ENCODE assay signal across 9 mouse cellular contexts in the genomic region with DNA sequence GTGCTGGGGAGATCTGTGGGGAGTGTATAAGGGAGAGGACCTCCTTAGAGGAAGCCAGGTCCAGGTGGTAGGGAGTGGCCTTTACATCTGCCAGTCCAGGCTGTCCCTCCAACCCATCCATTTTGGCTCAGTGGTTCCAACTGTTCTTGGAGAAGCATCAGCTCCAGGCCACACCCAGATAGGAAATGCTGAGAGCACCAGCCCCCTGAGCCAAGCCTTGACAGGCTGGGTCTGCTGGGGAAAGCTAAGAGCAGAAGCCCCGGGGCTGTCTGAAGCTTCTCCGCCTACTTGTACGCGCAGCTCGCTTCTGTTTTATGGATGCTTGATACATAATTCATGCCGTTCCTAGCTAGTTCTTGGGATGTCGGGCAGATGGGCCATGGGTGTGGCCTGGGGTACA. TPM values are rescaled to one million over a fixed set of nuclear protein-coding genes. Genes with fewer than 3 reads are reported as not detected.
DNase-seq lines count a peak whose midpoint lies in the region; ATAC-seq lines count a peak whose summit lies in the region.
"Had no signal": no experiment of that assay in that cellular context is flagged by ENCODE, and none has a peak within 500 bp of the region (broad histone marks: within the 10 kb centered on the region; RNA-seq: fewer than 3 reads in every experiment).

No protein-coding gene starts in this region.

- no peaks in the 10 kb centered on the region for H3K9me3 ChIP-seq in embryonic facial prominence, embryonic 15.5 days (replicated peaks)

- peaks cover 67% of the 10 kb centered on the region for H3K4me1 ChIP-seq in embryonic facial prominence, embryonic 15.5 days

- H3K27me3 ChIP-seq in embryonic facial prominence, embryonic 15.5 days: no peaks in the 10 kb centered on the region

- H3K4me2 ChIP-seq in embryonic facial prominence, embryonic 15.5 days (replicated peaks): no peak overlapping the region

- DNase-seq in heart, postnatal 10 days: peak; percentile 38 to 41
- DNase-seq in heart, adult 8-10 months (ENCODE audit: low spot score): no peak
- peak; percentile 90 for DNase-seq in brain, adult 2 months (ENCODE audit: low read depth, low spot score)
- DNase-seq in left cerebral cortex, postnatal 4 days: peak; percentile 56
- DNase-seq in spleen, adult 12 weeks (ENCODE audit: low spot score): no peak
- DNase-seq in natural killer cell, adult 2 months (ENCODE audit: low spot score in 2 of 2): no peak
- DNase-seq: adrenal gland, postnatal 36 days had no signal

- no peak overlapping the region for H3K4me3 ChIP-seq in embryonic facial prominence, embryonic 15.5 days (replicated peaks)

- no peak overlapping the region for H3K9ac ChIP-seq in embryonic facial prominence, embryonic 15.5 days

- peak overlapping the region; percentile 58 for H3K27ac ChIP-seq in embryonic facial prominence, embryonic 15.5 days (replicated peaks)

- intact Hi-C loops in heart, postnatal 10 days (cut with DNase I): loop anchor here (5.0 kb wide), 1 partner anchor 47 kb away; no protein-coding TSS in a partner anchor
- intact Hi-C loops in left cerebral cortex, postnatal 4 days (cut with DNase I): no loop called here

- ATAC-seq in embryonic facial prominence, embryonic 15.5 days (ENCODE audit: insufficient number of reproducible peaks, low FRiP score, low TSS enrichment, low read depth): no peak

- no peaks in the 10 kb centered on the region for H3K36me3 ChIP-seq in embryonic facial prominence, embryonic 15.5 days
- H3K36me3 ChIP-seq: G1E had no signal

- 44% methylated on average over 7 of the region's 7 CpGs for WGBS in embryonic facial prominence, embryonic 15.5 days

RNA-seq across cellular contexts. Expression of a gene that starts 39.9 kb away (rescaled TPM):
- 10 to 100 TPM; 11.1 to 11.7 TPM for total RNA-seq in heart, postnatal 10 days (2021)
- 10 to 100 TPM in 2 of 4 experiments, 1 to 10 TPM in 2; 8.0 to 13.3 (median 9.5) TPM for total RNA-seq in heart, adult 8-10 months (2022)
- 7.5 and 9.2 TPM in 2 replicates for polyA plus RNA-seq in embryonic facial prominence, embryonic 15.5 days (2015; fragmentation: Nextera tagmentation; extraction: Ambion mirVana)
- 10 to 100 TPM; 91.0 to 94.5 TPM for total RNA-seq in left cerebral cortex, postnatal 4 days (2021)
- polyA plus RNA-seq: G1E had no signal

Comparison
In these comparisons a context has a peak if more than half of its experiments do, and no peak if none do; other contexts are left out.
1. DNase-seq: peak in heart, postnatal 10 days (2 of 2), brain, adult 2 months (single experiment) and left cerebral cortex, postnatal 4 days (single experiment); none in heart, adult 8-10 months (single experiment), spleen, adult 12 weeks (single experiment) and natural killer cell, adult 2 months (0 of 2).
2. RNA of a gene that starts 39.9 kb away (total RNA-seq): 91.0 to 94.5 TPM in left cerebral cortex, postnatal 4 days; 11.1 to 11.7 TPM in heart, postnatal 10 days and 8.0 to 13.3 TPM in heart, adult 8-10 months; every median in the first group is over 4 times any median in the second.